Mouse (Mus musculus): ENCODE results near the gene Mdga2. TPM values are rescaled to one million over a fixed set of nuclear protein-coding genes. Genes with fewer than 3 reads are reported as not detected.

Mdga2 gene
- polyA plus RNA-seq, 1 experiment from 2014 or later, result 0.60 TPM

DNA sequence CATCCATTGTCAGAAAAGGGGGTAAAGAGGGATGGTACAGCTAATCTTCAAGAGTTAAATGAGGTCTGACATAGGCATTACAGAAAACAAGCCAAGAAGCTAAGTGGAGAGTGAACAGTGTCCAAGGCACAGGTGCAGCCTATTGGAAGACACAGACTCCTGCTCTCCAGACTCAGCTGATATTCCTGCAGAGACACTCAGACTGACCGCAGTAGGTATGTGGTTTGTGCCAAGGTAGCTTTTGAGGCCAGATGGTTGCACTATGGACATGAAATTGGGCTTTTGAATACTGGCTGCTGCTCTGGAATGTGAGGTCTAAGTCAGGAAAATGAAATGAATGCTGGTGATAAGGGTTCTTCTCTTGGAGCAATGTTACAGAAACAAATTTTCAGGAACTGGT lies 44.2 kb downstream of the Mdga2 start:
- Histone ChIP-seq H3K9ac (ENCODE audit: low read length) (no peak overlapping the region), H3K4me2 (ENCODE audit: low read depth, low read length) (no peak overlapping the region), H3K36me3 (ENCODE audit: control insufficient read depth, insufficient read depth) (no peaks in the 10 kb centered on the region), H3K4me3 (ENCODE audit: low read length) (no peak overlapping the region), H3K27ac (ENCODE audit: low read length) (no peak overlapping the region), H3K27me3 (ENCODE audit: control insufficient read depth, insufficient read depth, low read length) (no peaks in the 10 kb centered on the region), H3K9me3 (replicated peaks; ENCODE audit: control insufficient read depth, low read length) (no peaks in the 10 kb centered on the region), H3K4me1 (ENCODE audit: control insufficient read depth, insufficient read depth, low read length) (no peaks in the 10 kb centered on the region)
- 88% methylated on average over 1 of the region's 1 CpGs for WGBS
- no peak for ATAC-seq (replicated peaks; ENCODE audit: extremely low read depth, insufficient read depth, low FRiP score)

DNA sequence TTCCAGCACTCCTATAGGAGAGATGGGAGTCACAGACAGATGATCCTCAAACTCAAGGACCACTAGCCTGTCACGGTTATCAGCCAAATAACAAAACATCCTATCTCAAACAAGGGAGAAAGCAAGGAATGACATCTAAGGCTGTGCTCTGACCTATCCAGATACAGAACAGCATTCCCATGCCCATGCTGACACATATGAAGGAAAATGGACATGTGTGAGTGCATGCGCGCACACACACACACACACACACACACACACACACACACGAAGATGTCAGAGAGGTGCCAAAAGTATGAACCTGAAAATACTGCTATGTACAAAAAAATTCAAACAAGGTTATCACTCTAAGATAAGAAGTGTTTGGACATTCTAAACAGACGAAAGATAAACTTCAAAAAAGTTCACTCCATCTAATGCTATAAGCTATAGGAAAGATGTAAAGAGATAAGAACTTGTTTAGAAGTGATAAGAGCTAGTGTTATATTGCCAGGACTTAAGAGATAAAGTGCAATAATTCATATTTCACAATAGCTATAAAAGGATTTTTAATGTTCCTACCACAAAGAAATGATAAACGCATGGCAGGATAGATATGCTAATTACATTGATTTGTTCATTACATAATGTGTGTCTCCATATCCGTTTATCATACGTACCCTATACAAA lies 65.6 kb downstream of the Mdga2 start:
- no peak overlapping the region for H3K4me3 ChIP-seq (ENCODE audit: low read length)
- no peaks in the 10 kb centered on the region for H3K4me1 ChIP-seq (ENCODE audit: control insufficient read depth, insufficient read depth, low read length)
- H3K9ac ChIP-seq (ENCODE audit: low read length), result no peak overlapping the region
- H3K27me3 ChIP-seq (ENCODE audit: control insufficient read depth, insufficient read depth, low read length), result no peaks in the 10 kb centered on the region
- 80% methylated on average over 8 of the region's 8 CpGs for WGBS
- no peaks in the 10 kb centered on the region for H3K36me3 ChIP-seq (ENCODE audit: control insufficient read depth, insufficient read depth)
- no peak overlapping the region for H3K4me2 ChIP-seq (ENCODE audit: low read depth, low read length)
- no peaks in the 10 kb centered on the region for H3K9me3 ChIP-seq (replicated peaks; ENCODE audit: control insufficient read depth, low read length)
- ATAC-seq (replicated peaks; ENCODE audit: extremely low read depth, insufficient read depth, low FRiP score), result no peak
- no peak overlapping the region for H3K27ac ChIP-seq (ENCODE audit: low read length)

DNA sequence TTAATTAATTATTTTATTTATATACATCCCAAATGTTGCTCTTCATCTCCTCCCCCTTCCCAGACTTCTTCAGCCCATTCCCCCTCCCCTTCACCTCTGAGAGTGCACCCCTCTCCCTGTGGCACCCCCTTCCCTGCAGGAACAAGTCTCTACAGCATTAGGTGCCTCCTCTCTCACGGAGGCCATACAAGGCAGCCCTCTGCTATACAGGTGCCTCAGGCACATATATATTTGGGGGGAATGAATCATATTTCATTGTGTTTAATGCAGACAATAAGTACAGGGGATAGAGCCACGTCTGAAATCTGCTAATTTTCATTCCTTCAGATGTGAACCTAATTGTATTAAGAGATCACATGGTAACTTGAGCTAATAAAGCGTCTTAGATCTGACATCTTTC lies 69.3 kb downstream of the Mdga2 start:
- WGBS, result 48% methylated on average over 3 of the region's 3 CpGs
- no peak overlapping the region for H3K9ac ChIP-seq (ENCODE audit: low read length)
- no peaks in the 10 kb centered on the region for H3K4me1 ChIP-seq (ENCODE audit: control insufficient read depth, insufficient read depth, low read length)

DNA sequence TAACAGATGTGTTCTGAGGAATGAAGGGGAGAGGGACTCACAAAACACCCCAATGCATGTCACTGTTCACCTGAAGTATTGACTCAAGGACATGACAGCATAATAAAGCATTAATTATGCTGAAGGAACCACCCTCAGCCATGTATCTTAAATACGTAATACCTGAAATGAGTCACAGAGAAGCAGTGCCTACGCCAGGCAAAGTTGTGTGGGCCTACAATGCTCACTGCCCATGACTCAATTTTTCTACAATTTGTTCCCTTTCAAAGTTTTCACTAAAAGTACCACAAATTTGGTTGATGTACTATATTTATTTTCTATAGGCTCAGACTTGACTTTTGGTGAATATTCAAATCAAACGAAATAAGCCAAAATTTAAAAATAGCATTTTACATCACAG lies 80.7 kb downstream of the Mdga2 start:
- no peak overlapping the region for H3K27ac ChIP-seq (ENCODE audit: low read length)
- no peaks in the 10 kb centered on the region for H3K27me3 ChIP-seq (ENCODE audit: control insufficient read depth, insufficient read depth, low read length)
- WGBS, result 79% methylated on average over 3 of the region's 3 CpGs
- no peak overlapping the region for H3K4me3 ChIP-seq (ENCODE audit: low read length)
- no peaks in the 10 kb centered on the region for H3K36me3 ChIP-seq (ENCODE audit: control insufficient read depth, insufficient read depth)
- no peak overlapping the region for H3K9ac ChIP-seq (ENCODE audit: low read length)
- H3K4me1 ChIP-seq (ENCODE audit: control insufficient read depth, insufficient read depth, low read length), result no peaks in the 10 kb centered on the region
- H3K9me3 ChIP-seq (replicated peaks; ENCODE audit: control insufficient read depth, low read length), result no peaks in the 10 kb centered on the region
- ATAC-seq (replicated peaks; ENCODE audit: extremely low read depth, insufficient read depth, low FRiP score), result no peak
- H3K4me2 ChIP-seq (ENCODE audit: low read depth, low read length), result no peak overlapping the region

More for the DNA sequence above, 69.3 kb downstream of the Mdga2 start:
- H3K27me3 ChIP-seq (ENCODE audit: control insufficient read depth, insufficient read depth, low read length), result no peaks in the 10 kb centered on the region
- no peak overlapping the region for H3K4me3 ChIP-seq (ENCODE audit: low read length)
- no peak for ATAC-seq (replicated peaks; ENCODE audit: extremely low read depth, insufficient read depth, low FRiP score)
- H3K36me3 ChIP-seq (ENCODE audit: control insufficient read depth, insufficient read depth), result no peaks in the 10 kb centered on the region
- no peak overlapping the region for H3K27ac ChIP-seq (ENCODE audit: low read length)
- H3K4me2 ChIP-seq (ENCODE audit: low read depth, low read length), result no peak overlapping the region
- H3K9me3 ChIP-seq (replicated peaks; ENCODE audit: control insufficient read depth, low read length), result no peaks in the 10 kb centered on the region

DNA sequence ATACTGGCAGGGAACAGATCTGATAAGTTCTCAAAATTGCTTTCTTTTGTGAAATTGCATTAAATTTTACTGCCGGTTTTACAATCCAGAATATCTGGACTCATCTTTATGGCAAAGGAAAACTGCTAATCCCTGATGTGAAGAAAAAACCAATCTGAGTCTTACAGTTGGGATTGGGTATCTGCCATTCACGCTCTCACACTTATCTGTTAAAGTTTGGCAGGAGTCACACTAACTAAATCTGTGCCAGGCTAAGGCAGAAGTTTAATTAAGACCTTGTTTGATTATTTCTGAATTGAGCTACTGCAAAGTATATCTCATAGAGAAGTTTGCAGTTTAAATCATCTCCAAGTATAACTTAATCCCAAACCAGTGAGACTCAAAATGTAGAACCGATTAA lies 82.2 kb downstream of the Mdga2 start:
- Histone ChIP-seq H3K27me3 (ENCODE audit: control insufficient read depth, insufficient read depth, low read length) (no peaks in the 10 kb centered on the region), H3K4me3 (ENCODE audit: low read length) (no peak overlapping the region), H3K4me2 (ENCODE audit: low read depth, low read length) (no peak overlapping the region), H3K36me3 (ENCODE audit: control insufficient read depth, insufficient read depth) (no peaks in the 10 kb centered on the region), H3K27ac (ENCODE audit: low read length) (no peak overlapping the region), H3K9ac (ENCODE audit: low read length) (no peak overlapping the region), H3K4me1 (ENCODE audit: control insufficient read depth, insufficient read depth, low read length) (no peaks in the 10 kb centered on the region), H3K9me3 (replicated peaks; ENCODE audit: control insufficient read depth, low read length) (no peaks in the 10 kb centered on the region)
- ATAC-seq (replicated peaks; ENCODE audit: extremely low read depth, insufficient read depth, low FRiP score), result no peak
- WGBS, result 76% methylated on average over 3 of the region's 3 CpGs

DNA sequence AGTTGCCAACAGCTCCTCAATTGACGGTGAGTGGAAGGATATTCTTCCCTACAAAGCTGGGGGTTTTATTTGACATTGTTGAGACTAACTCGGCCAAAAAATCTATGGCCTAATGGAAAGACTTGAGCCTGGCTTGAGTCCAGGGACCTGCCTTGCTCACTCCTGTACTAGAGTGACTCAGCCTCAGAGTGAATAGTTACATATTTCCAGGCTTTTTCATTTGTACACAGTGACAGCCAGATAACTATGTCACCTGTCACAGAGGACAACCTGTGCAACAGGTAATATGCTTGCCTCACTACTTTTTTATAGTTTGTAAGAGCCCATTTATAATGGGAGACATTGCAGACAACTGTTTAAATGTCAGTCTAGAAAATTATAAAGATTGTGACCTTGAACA lies 94.9 kb downstream of the Mdga2 start:
- ATAC-seq (replicated peaks; ENCODE audit: extremely low read depth, insufficient read depth, low FRiP score), result no peak
- Histone ChIP-seq H3K4me3 (ENCODE audit: low read length) (no peak overlapping the region), H3K9ac (ENCODE audit: low read length) (no peak overlapping the region), H3K4me2 (ENCODE audit: low read depth, low read length) (no peak overlapping the region), H3K27me3 (ENCODE audit: control insufficient read depth, insufficient read depth, low read length) (no peaks in the 10 kb centered on the region), H3K36me3 (ENCODE audit: control insufficient read depth, insufficient read depth) (no peaks in the 10 kb centered on the region), H3K9me3 (replicated peaks; ENCODE audit: control insufficient read depth, low read length) (no peaks in the 10 kb centered on the region), H3K27ac (ENCODE audit: low read length) (no peak overlapping the region), H3K4me1 (ENCODE audit: control insufficient read depth, insufficient read depth, low read length) (no peaks in the 10 kb centered on the region)
- WGBS, result 70% methylated on average over 2 of the region's 2 CpGs

DNA sequence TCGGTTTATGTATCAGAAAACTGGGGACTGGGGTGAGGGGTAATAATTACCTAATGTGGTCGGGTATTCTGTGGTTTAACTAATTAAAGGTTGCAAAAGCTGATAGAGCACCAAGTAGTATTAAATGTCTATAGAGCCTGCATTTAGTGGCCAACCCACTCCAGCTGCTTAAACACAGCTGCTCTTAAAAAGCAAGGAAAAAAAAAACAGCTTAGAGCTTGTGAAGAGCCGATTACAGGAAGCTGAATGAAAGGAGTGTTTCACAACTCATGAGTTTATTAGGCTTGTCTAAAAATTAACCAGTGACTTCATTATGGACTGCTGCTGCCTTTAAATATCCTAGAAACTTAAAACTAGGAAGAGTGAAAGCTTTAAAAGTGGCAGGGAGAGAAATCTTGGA lies 98.5 kb downstream of the Mdga2 start:
- Histone ChIP-seq H3K9ac (ENCODE audit: low read length) (no peak overlapping the region), H3K27me3 (ENCODE audit: control insufficient read depth, insufficient read depth, low read length) (no peaks in the 10 kb centered on the region), H3K4me1 (ENCODE audit: control insufficient read depth, insufficient read depth, low read length) (no peaks in the 10 kb centered on the region), H3K27ac (ENCODE audit: low read length) (no peak overlapping the region), H3K4me3 (ENCODE audit: low read length) (no peak overlapping the region), H3K36me3 (ENCODE audit: control insufficient read depth, insufficient read depth) (no peaks in the 10 kb centered on the region), H3K9me3 (replicated peaks; ENCODE audit: control insufficient read depth, low read length) (no peaks in the 10 kb centered on the region), H3K4me2 (ENCODE audit: low read depth, low read length) (no peak overlapping the region)
- ATAC-seq (replicated peaks; ENCODE audit: extremely low read depth, insufficient read depth, low FRiP score), result no peak
- 52% methylated on average over 3 of the region's 3 CpGs for WGBS

DNA sequence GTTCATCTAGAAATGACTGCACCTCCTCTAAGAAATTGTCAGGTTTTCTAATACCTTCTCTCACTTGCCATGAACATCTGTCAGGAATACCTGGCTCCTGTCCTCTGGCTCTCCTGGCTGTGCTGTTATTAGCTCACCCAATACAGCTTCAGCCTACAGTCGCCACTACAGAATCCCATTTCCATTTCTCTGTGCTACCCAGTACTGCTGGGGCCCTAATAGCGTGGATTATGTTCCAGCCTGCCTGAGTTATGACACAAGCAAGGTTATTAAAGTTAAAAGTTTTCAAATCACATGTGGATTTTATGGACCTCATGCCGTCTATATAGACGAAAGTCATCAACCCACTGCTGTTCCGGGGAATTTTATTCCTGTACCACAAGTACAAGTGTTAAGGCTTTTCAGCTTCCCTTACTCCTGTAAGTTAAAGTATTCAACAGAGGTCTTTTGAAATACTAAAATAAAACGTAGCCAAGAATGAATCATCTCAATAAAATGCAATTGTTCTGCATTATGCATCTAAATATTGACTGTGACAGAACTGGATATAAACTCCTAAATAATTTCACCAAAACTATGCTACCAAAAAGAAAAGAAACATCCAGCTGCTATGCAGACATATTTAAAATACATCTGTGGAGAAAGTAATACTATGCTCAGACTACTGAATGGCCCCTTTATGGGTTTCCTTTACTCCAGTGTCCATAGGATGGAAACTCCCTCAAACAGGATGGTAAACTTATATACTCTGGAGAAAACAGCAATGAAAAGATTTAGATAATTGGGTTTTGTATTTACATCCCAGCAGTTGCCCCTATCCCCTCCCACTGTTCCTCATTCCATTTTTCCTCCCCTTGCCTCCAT lies 103.5 kb downstream of the Mdga2 start:
- no peak overlapping the region for H3K4me3 ChIP-seq (ENCODE audit: low read length)
- WGBS, result 75% methylated on average over 6 of the region's 6 CpGs

DNA sequence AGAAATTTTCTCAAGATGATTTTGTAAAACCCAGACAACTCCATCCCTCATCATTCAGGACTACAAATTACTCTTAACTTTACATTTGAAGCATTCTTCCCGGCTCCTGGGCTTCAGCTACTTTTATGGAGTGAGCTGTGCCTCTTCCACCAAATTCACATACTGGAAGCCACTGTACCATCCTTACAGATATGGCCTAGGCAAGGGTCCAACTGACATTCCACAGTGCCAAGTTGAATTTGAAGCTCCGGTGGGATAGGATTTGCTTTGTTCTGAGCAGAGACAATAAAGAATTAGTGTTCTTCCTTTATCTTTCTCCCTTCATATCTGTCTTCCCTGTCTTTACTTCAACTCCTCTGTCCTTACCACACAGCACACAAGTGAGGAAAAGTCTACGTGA lies 118.2 kb downstream of the Mdga2 start:
- Histone ChIP-seq H3K4me3 (ENCODE audit: low read length) (no peak overlapping the region), H3K4me1 (ENCODE audit: control insufficient read depth, insufficient read depth, low read length) (no peaks in the 10 kb centered on the region), H3K27ac (ENCODE audit: low read length) (no peak overlapping the region), H3K36me3 (ENCODE audit: control insufficient read depth, insufficient read depth) (no peaks in the 10 kb centered on the region), H3K4me2 (ENCODE audit: low read depth, low read length) (no peak overlapping the region), H3K9ac (ENCODE audit: low read length) (no peak overlapping the region), H3K9me3 (replicated peaks; ENCODE audit: control insufficient read depth, low read length) (no peaks in the 10 kb centered on the region), H3K27me3 (ENCODE audit: control insufficient read depth, insufficient read depth, low read length) (no peaks in the 10 kb centered on the region)
- no peak for ATAC-seq (replicated peaks; ENCODE audit: extremely low read depth, insufficient read depth, low FRiP score)
- 72% methylated on average over 3 of the region's 3 CpGs for WGBS

More for the DNA sequence above, 103.5 kb downstream of the Mdga2 start:
- no peaks in the 10 kb centered on the region for H3K4me1 ChIP-seq (ENCODE audit: control insufficient read depth, insufficient read depth, low read length)
- H3K27me3 ChIP-seq (ENCODE audit: control insufficient read depth, insufficient read depth, low read length), result no peaks in the 10 kb centered on the region
- H3K27ac ChIP-seq (ENCODE audit: low read length), result no peak overlapping the region
- no peaks in the 10 kb centered on the region for H3K9me3 ChIP-seq (replicated peaks; ENCODE audit: control insufficient read depth, low read length)
- no peaks in the 10 kb centered on the region for H3K36me3 ChIP-seq (ENCODE audit: control insufficient read depth, insufficient read depth)
- no peak overlapping the region for H3K9ac ChIP-seq (ENCODE audit: low read length)
- H3K4me2 ChIP-seq (ENCODE audit: low read depth, low read length), result no peak overlapping the region
- no peak for ATAC-seq (replicated peaks; ENCODE audit: extremely low read depth, insufficient read depth, low FRiP score)

All from heart, embryonic 16.5 days (tissue).